Mouse (Mus musculus) embryonic fibroblast, embryonic 13.5 days (primary cell): Measurements from ENCODE around the gene Mrpl10.

ENCODE experiments used
- CTCF ChIP-seq: IDR thresholded peaks from 2 replicates; pipeline ENCODE4 v1.5.1; 2011; ENCODE audit warnings: mild to moderate bottlenecking, control low read depth, low read length, moderate library complexity, borderline replicate concordance; ENCODE audit not compliant: insufficient read depth
- POLR2A ChIP-seq: IDR thresholded peaks from 2 replicates; pipeline ENCODE4 v1.6.1; 2011; ENCODE audit warnings: low read depth, mild to moderate bottlenecking, control low read depth, low read length, moderate library complexity

- no peak for TF ChIP-seq CTCF
- TF ChIP-seq POLR2A: no peak
Measured at GRCm38 (mm10) chr11:97003170-97003569, 38.2 kb upstream of the Mrpl10 start.
